Mouse (Mus musculus) liver, embryonic 11.5 days (tissue): ENCODE measurements around the gene Galnt4. TPM values are rescaled to one million over a fixed set of nuclear protein-coding genes. Genes with fewer than 3 reads are reported as not detected.
A peak's percentile ranks its signal among the peaks of the same experiment; 100 is the strongest.

Experiments used
- ATAC-seq: fragments of 200-750 bp; cut with Nextera tagmentation; replicated peaks from 2 replicates; pipeline ENCODE4 v1.8.0; 2017; ENCODE audit warnings: moderate number of reproducible peaks, mild to moderate bottlenecking, moderate TSS enrichment, moderate library complexity; ENCODE audit not compliant: low FRiP score
- DNase-seq: peaks from one replicate; pipeline ENCODE4 v3.0.0-alpha.2; 2017; ENCODE audit warnings: low spot score
- H3K27ac ChIP-seq: fragments of 300-500 bp; sonication (generic); 2 replicates; pipeline ENCODE4 v1.5.1; 2014; ENCODE audit warnings: mild to moderate bottlenecking, low read depth, low read length, control low read depth
- H3K27me3 ChIP-seq: fragments of 300-500 bp; sonication (generic); replicated peaks from 2 replicates; pipeline ENCODE4 v1.6.1; 2014; ENCODE audit warnings: low read length, mixed read lengths; ENCODE audit not compliant: control insufficient read depth, insufficient read depth
- H3K36me3 ChIP-seq: fragments of 300-500 bp; sonication (generic); 2 replicates; pipeline ENCODE4 v1.6.1; 2014; ENCODE audit warnings: mild to moderate bottlenecking, low read length, moderate library complexity, mixed read lengths; ENCODE audit not compliant: control insufficient read depth, insufficient read depth
- H3K4me1 ChIP-seq: fragments of 300-500 bp; sonication (generic); replicated peaks from 2 replicates; pipeline ENCODE4 v1.6.1; 2014; ENCODE audit warnings: low read length, mixed read lengths; ENCODE audit not compliant: control insufficient read depth, insufficient read depth
- H3K4me2 ChIP-seq: fragments of 300-500 bp; sonication (generic); 2 replicates; pipeline ENCODE4 v1.6.1; 2014; ENCODE audit warnings: mild to moderate bottlenecking, control low read depth, moderate library complexity
- H3K4me3 ChIP-seq: fragments of 300-500 bp; sonication (generic); 2 replicates; pipeline ENCODE4 v1.5.1; 2014; ENCODE audit warnings: low read depth, low read length, control low read depth
- H3K9ac ChIP-seq: fragments of 300-500 bp; sonication (generic); 2 replicates; pipeline ENCODE4 v1.6.1; 2014; ENCODE audit warnings: low read depth, low read length, control low read depth
- H3K9me3 ChIP-seq: fragments of 300-500 bp; sonication (generic); 2 replicates; pipeline ENCODE4 v1.6.1; 2016; ENCODE audit warnings: low read length, inconsistent platforms, mixed read lengths; ENCODE audit not compliant: control insufficient read depth
- WGBS: fragments of 180-500 bp; shearing (Covaris S2); extraction: QIAGEN DNeasy Blood & Tissue Kit; methylation state at CpG from one replicate; pipeline ENCODE4 v1.1.7; 2014; 5-methylcytosine and 5-hydroxymethylcytosine counted together
- polyA plus RNA-seq: library from polyadenylated mRNA; unstranded; fragments of >200 nt; fragmentation: Nextera tagmentation; extraction: Ambion mirVana; gene quantifications from 2 replicates; pipeline ENCODE4 v1.2.1, GENCODE M21; 2014

Galnt4 gene
- polyA plus RNA-seq, 1 experiment from 2014 or later = 7.0 TPM

GRCm38 (mm10) chr10:99132595-99133272 lies 24.8 kb downstream of the Galnt4 start:
- Histone ChIP-seq H3K4me2 (no peak overlapping the region), H3K4me3 (no peak overlapping the region), H3K36me3 (no peaks in the 10 kb centered on the region), H3K4me1 (no peaks in the 10 kb centered on the region), H3K27me3 (no peaks in the 10 kb centered on the region), H3K9me3 (no peaks in the 10 kb centered on the region), H3K9ac (no peak overlapping the region), H3K27ac (no peak overlapping the region)
- 87% methylated on average over 11 of the region's 11 CpGs for whole genome bisulfite sequencing
- DNase-seq (no peak), ATAC-seq (no peak)

- 94% methylated on average over 16 of the region's 16 CpGs for WGBS
- no peaks in the 10 kb centered on the region for H3K36me3 ChIP-seq
- H3K4me1 ChIP-seq = no peaks in the 10 kb centered on the region
- ATAC-seq = no peak
- no peak overlapping the region for H3K4me2 ChIP-seq
- H3K9me3 ChIP-seq = no peaks in the 10 kb centered on the region
- no peak overlapping the region for H3K9ac ChIP-seq
- no peak overlapping the region for H3K27ac ChIP-seq
- DNase-seq = no peak
- no peaks in the 10 kb centered on the region for H3K27me3 ChIP-seq
- no peak overlapping the region for H3K4me3 ChIP-seq
Measured at GRCm38 (mm10) chr10:99133321-99133875, 25.4 kb downstream of the Galnt4 start.

DNA sequence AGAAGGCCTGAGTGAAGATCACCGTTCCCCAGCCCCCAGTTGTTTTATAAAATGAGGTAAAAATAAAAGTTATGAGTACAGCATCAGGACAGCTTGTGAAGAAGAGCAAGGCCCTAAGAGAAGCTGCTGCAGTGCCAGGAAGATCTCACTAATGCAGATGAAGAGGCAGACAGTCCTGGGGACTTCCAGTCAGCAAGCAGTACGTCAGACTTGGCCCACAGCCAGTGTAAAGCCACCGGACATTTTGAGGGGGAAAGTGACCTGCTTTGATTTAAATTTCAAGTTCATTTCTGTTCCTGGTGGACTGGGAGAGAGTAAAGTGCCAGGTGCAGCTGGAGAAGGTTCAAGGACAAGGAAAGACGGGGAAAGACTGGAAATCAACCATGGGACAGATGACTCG lies 28.4 kb downstream of the Galnt4 start:
- WGBS = 79% methylated on average over 5 of the region's 5 CpGs
- H3K4me1 ChIP-seq = no peaks in the 10 kb centered on the region
- H3K27me3 ChIP-seq = no peaks in the 10 kb centered on the region
- no peak overlapping the region for H3K4me2 ChIP-seq
- ATAC-seq (no peak), DNase-seq (no peak)
- no peak overlapping the region for H3K9ac ChIP-seq
- no peaks in the 10 kb centered on the region for H3K36me3 ChIP-seq
- H3K4me3 ChIP-seq = no peak overlapping the region
- no peak overlapping the region for H3K27ac ChIP-seq
- H3K9me3 ChIP-seq = no peaks in the 10 kb centered on the region

DNA sequence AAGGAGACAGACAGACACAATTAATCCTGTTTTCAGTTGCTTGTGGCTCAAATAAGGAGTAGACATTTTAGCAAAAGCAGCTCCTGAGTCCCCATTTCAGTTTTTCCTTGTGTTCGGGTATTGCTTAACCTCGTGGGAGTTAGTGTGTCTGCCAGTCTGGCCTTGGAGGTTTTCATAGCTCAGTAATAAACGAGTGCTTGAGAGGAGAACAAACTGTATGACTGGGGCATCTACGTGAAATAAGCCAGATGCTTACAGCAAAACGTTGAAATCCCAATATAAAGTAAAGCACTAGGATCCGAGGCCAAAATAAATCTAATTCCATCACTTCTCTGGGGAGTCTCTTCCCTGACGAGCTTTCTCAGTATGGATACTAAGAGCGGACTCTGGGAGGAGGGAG lies 37.7 kb downstream of the Galnt4 start:
- no peak for ATAC-seq
- no peak overlapping the region for H3K9ac ChIP-seq
- H3K4me3 ChIP-seq = no peak overlapping the region
- H3K4me2 ChIP-seq = no peak overlapping the region
- no peaks in the 10 kb centered on the region for H3K9me3 ChIP-seq
- H3K27me3 ChIP-seq = no peaks in the 10 kb centered on the region
- H3K4me1 ChIP-seq = no peaks in the 10 kb centered on the region
- H3K27ac ChIP-seq = no peak overlapping the region
- WGBS = 82% methylated on average over 8 of the region's 8 CpGs
- no peaks in the 10 kb centered on the region for H3K36me3 ChIP-seq
- DNase-seq = no peak

DNA sequence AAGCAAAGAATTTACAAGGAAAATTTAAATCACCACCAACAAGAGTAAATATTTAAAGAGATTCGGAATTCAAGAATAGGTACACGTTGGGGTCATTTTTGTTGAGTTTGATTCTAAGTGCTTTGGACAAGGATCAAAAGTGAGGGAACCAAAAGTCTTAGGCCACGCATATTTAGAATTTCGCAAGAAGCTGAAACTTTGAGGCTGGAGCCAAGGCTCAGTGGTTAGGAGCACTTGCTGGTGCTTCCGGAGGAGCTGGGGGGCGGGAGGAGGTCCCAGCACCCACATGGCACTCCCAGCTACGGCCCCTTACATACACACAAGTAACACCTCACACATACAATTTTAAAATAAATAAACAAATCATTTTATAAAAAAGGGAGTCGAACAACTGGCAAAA lies 38.6 kb downstream of the Galnt4 start:
- H3K4me1 ChIP-seq = peaks cover 6% of the 10 kb centered on the region
- no peak overlapping the region for H3K27ac ChIP-seq
- no peaks in the 10 kb centered on the region for H3K9me3 ChIP-seq
- H3K36me3 ChIP-seq = no peaks in the 10 kb centered on the region
- no peak overlapping the region for H3K9ac ChIP-seq
- ATAC-seq (no peak), DNase-seq (no peak)
- no peak overlapping the region for H3K4me2 ChIP-seq
- H3K27me3 ChIP-seq = no peaks in the 10 kb centered on the region
- WGBS = 89% methylated on average over 8 of the region's 8 CpGs
- H3K4me3 ChIP-seq = no peak overlapping the region

DNA sequence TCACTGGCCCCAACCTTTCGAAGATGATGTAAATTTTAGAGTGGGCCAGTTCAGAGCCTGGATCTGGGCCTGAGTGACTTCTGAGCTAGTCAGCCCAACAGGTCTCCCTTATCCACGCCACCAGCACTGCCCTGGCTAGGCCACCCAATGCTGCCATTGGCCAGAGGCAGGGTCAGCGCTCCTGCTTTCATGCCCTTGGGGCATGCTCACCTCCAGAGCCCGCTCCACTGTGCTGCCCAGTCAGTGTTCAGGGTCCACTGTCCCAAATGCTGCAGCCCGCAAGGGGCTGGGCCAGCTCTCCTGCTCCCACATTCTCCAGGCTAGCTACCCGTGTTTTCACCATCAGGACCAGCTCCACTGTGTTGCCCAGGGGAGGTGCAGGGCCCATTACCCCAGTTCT lies 42.1 kb downstream of the Galnt4 start:
- no peak for DNase-seq
- peak; percentile 49; the same call in 1 of the 2 replicates for ATAC-seq
- Histone ChIP-seq H3K4me3 (no peak overlapping the region), H3K9me3 (no peaks in the 10 kb centered on the region), H3K27me3 (no peaks in the 10 kb centered on the region), H3K27ac (no peak overlapping the region), H3K36me3 (no peaks in the 10 kb centered on the region), H3K9ac (no peak overlapping the region), H3K4me2 (no peak overlapping the region), H3K4me1 (peaks cover 8% of the 10 kb centered on the region)
- 89% methylated on average over 6 of the region's 6 CpGs for WGBS

DNA sequence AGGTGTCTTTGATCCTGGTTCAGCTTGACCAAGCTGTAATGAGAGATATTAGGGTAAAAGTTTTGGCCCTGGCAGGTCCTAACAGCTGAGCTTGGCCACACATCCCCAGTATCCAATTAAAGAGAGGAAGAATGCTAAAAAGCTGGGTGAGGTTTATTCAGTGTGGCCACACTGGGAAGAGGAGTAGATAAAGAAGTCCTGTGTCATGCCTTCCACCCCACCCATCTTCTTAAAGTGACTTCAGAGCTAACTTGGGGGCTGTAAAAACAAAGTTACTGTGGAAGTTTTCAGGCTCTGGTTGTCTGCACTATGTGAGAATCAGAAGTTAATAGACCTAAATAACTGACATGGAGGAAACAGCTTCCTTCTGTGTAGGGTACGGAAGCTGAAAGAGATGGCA lies 43.6 kb downstream of the Galnt4 start:
- Histone ChIP-seq H3K36me3 (no peaks in the 10 kb centered on the region; the same call in 1 of the 2 replicates), H3K9me3 (no peaks in the 10 kb centered on the region), H3K4me1 (peaks cover 8% of the 10 kb centered on the region), H3K4me2 (peak overlapping the region; percentile 22; the same call in 1 of the 2 replicates), H3K9ac (no peak overlapping the region), H3K4me3 (no peak overlapping the region), H3K27me3 (no peaks in the 10 kb centered on the region), H3K27ac (no peak overlapping the region)
- peak; percentile 70 for ATAC-seq
- DNase-seq = no peak
- WGBS = 89% methylated on average over 1 of the region's 1 CpGs

- Histone ChIP-seq H3K27ac (no peak overlapping the region), H3K27me3 (no peaks in the 10 kb centered on the region), H3K9ac (no peak overlapping the region), H3K36me3 (no peaks in the 10 kb centered on the region; the same call in 1 of the 2 replicates), H3K4me3 (no peak overlapping the region), H3K4me1 (peaks cover 8% of the 10 kb centered on the region), H3K9me3 (no peaks in the 10 kb centered on the region), H3K4me2 (no peak overlapping the region)
- 88% methylated on average over 6 of the region's 6 CpGs for WGBS
- ATAC-seq = 0 out of 2 replicates have a peak, but pooled peaks have one; percentile 48
- DNase-seq = no peak
Measured at GRCm38 (mm10) chr10:99152063-99152462, 44.1 kb downstream of the Galnt4 start.

- H3K9ac ChIP-seq = no peak overlapping the region
- DNase-seq (no peak), ATAC-seq (no peak)
- H3K27me3 ChIP-seq = no peaks in the 10 kb centered on the region
- H3K9me3 ChIP-seq = no peaks in the 10 kb centered on the region
- H3K4me2 ChIP-seq = no peak overlapping the region
- H3K36me3 ChIP-seq = no peaks in the 10 kb centered on the region; the same call in 1 of the 2 replicates
- H3K4me1 ChIP-seq = peaks cover 8% of the 10 kb centered on the region
- H3K4me3 ChIP-seq = no peak overlapping the region
- WGBS = 77% methylated on average over 8 of the region's 8 CpGs
- no peak overlapping the region for H3K27ac ChIP-seq
Measured at GRCm38 (mm10) chr10:99154635-99155034, 46.7 kb downstream of the Galnt4 start.
